Mouse (Mus musculus): ENCODE measurements around the gene Zfp956. TPM values are rescaled to one million over a fixed set of nuclear protein-coding genes. Genes with fewer than 3 reads are reported as not detected.

Gene Zfp956
- total RNA-seq (2021) = 1 to 10 TPM; 5.7 to 7.0 TPM
- long read RNA-seq, experiment 1, transcript Zfp956-201 (5 exons, 2,761 nt) = major isoform, 7 of 12 reads
- long read RNA-seq, experiment 1, partial matches to known transcripts = 2 of 12 reads
- long read RNA-seq, experiment 1, other reads (novel, unspliced or antisense) = 1 of 12 reads
- long read RNA-seq, experiment 2, transcript Zfp956-201 (5 exons, 2,761 nt) = major isoform, 5 of 6 reads
- long read RNA-seq, experiment 2, partial matches to known transcripts = 0 of 6 reads
- long read RNA-seq, experiment 2, other reads (novel, unspliced or antisense) = 1 of 6 reads

DNA sequence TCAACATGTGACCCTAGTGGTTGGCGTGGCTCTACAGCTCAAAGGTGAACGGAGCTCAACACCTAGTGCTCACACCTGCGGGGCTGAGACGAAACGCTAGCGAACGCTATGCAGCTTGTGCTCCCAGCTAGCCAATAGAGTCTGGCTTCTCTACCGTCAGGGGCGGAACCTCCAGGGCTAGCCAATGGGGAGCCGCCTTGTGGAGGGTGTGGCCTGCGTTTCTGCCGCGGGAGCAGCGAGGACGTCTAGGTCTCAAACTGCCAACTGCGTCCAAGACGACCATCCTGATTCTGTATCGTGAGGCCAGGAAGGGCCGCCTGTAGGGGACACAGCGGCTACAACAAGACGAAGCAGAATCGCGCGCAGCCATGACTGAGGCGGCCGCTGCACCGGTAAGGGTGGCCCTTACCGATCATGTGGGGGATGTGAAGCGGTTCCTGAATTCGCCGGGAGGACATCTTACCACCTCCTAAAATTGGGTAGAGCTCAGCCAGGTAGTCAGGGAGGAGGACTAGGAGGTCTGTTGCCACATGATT, at the start of gene Zfp956:
Gene Zfp956 (plus strand): TSS at position 200 of the 536 bp plus-strand sequence.
- DNase-seq (ENCODE audit: low spot score) = peak; percentile 97

DNA sequence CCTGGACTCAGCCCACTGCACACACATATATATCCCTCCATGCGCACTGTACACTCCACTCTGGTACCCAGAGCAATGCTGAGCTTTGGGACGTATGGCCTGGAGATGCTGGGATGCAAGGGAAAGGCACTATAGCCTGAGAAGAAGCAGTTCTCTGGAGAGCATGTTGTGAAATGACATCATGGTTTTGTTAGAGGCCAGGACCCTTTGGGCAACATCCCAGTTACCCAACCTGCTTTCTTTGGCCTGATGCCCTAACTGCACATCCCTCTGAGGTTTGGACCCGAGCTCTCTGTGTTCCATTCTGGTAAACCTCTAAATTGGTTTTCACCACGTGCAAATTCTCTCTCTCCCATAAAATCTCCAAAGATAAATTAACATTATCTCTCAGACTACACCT, 49.6 kb upstream of the Zfp956 start:
- peak; percentile 43 for DNase-seq (ENCODE audit: low spot score)

DNA sequence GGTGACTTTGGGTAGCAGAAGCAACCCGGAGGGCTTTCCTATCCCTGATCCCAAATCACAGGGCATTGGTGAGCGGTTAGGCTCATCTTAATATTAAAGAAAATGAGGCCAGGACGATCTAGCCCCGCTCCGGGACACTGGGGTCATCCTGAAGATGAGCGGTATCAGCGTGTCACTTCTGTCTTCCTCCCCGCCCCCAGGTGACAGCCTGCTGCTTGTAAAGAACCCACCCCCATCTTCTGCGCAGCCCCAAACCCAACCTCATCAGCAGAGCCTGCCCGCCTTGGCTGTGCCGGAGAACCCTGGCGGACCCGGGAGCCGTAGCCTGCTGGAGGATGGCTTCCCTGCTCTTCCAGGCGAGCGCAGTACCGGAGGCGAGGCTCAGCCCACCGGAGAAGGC, 48.8 kb upstream of the Zfp956 start:
- no peak for DNase-seq (ENCODE audit: low spot score)

DNA sequence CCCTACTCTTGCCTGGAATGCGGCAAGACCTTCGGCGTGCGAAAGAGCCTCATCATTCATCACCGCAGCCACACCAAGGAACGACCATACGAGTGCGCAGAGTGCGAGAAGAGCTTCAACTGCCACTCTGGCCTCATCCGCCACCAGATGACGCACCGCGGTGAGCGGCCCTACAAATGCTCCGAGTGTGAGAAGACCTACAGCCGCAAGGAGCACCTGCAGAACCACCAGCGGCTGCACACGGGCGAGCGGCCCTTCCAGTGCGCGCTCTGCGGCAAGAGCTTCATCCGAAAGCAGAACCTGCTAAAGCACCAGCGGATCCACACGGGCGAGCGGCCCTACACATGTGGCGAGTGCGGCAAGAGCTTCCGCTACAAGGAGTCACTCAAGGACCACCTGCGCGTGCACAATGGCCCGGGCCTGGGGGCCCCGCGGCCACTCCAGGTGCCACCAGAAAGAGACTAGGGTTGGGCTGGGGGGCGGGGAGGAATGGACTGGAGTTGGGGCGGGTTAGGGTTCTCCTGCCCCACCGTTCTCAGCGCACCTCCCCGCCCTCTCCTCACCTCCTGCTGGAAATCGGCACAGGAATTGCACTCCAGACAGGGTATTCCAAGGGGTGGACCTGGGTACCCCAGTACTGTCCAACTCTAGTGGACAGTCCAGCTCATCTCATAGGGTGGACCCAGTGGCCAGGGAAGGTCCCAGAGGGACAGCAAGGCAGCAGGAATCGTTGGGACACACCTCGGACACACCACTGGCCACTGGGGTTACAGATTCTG, 48.1 kb upstream of the Zfp956 start:
- no peak for DNase-seq (ENCODE audit: low spot score)

DNA sequence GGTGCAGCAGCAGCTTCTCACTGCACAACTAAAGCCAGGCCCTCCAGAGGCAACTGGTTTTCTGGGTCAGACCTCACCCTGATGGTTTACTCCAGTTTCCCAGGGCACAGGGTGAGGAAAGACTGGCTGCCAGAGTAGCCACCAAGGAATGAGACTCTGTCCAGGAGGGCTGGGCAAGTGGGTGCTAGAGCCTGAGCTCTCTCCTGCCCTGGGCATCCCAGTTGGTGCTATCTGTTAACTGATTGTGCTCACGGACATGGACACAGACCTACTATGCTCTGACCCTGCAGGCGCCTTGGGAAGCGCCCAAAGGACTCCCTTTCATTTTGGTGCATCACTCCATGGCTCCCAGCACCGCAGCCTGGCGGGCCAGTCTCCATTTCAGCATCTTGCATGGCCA, 46.9 kb upstream of the Zfp956 start:
- no peak for DNase-seq (ENCODE audit: low spot score)

DNA sequence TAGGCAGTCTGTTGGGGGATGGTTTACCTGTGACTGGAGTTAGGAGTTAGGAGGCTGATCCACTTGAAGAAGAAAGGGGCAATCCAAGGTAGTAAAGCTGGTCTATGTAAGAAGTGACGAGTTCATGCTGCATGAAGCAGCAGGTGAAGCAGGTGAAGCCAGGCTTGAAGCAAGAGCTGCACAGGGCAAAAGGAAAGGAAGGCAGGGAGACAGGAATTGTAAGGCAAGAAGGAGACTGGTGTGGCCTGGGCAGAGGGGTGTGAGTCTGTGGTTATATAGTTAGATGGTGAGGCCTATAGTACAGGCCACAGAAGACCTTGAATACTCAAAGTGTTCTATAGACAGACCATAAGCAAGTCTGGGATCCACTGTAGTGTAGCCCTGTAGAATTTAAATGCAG, 44.2 kb upstream of the Zfp956 start:
- DNase-seq (ENCODE audit: low spot score) = no peak

DNA sequence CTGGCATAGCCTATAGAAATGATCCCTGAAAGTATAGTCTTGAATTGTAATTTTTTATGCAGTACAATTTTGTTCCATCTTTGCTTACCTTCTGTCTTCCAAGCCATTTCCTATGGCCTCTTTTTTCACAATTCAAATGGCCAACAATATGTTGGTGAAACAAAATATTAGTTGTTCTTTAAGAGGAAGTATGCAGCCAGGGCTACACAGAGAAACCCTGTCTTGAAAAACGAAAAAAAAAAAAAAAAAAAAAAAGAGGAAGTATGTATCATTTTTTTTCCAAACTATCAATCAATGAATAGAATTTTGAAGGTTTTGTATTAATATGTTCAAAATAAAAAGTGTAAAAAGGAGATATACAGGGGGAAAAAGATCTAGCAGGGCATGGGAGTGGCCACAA, 41.5 kb upstream of the Zfp956 start:
- no peak for DNase-seq (ENCODE audit: low spot score)

DNA sequence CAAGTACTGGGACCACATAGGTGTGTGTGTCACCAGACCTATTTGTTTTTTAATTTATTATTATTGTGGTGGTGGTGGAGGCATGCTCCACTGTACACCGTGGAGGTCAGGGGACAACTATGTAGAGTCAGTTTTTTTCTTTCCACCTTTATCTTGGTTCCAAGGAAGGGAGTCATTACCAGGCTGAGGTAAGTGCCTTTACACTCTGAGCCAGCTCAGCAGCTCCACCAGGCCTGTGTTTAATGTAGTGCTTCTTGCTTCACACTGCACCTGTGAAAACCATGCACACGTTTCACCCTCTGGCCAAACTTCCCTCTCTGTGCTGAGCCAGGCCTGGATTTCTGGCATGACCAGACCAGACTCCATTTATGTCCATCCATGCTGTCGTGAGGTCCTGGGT, 40.2 kb upstream of the Zfp956 start:
- no peak for DNase-seq (ENCODE audit: low spot score)

DNA sequence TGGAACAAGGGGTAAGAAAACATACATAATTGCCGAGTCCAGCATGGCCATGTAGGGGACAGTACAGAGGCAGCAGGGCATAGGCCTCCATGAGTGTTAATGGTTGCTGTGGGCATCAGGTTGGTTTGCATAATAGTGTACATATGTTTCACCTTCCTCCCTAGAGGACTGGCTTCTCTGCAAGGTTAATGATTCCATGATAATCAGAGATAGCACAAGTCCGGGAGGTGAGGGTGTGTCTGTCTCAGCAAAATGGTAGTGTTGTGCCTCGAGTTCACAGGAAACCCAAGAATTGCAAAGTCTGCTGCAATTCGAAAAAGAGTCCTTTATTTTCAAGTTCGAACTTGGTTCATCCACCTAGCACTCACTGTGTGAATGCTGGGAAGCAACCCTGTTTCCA, 36.1 kb upstream of the Zfp956 start:
- no peak for DNase-seq (ENCODE audit: low spot score)

DNA sequence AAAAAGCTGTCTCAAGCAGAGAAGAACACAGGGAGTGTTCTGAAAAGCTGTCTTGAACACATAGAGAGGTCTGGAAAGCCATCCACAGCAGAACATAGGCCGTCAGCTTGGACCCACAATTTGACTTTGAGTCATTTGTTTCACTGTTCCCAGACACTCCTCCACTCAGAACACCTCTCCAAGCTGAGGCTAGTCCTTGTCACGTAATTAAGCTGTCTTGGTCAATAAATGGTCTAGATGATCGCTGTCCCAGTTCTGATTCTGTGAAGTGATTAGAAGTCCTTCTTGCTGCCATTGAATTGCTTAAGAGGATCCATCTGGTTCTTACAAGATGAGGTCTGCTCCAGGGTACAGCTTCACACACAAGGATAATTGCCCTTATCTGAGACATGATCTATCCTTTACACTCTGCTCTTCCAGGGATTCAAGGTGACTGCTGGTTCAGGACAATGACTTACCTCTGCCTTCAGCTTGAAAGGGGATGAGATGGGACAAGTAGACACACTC, 34.4 kb upstream of the Zfp956 start:
- DNase-seq (ENCODE audit: low spot score) = no peak

DNA sequence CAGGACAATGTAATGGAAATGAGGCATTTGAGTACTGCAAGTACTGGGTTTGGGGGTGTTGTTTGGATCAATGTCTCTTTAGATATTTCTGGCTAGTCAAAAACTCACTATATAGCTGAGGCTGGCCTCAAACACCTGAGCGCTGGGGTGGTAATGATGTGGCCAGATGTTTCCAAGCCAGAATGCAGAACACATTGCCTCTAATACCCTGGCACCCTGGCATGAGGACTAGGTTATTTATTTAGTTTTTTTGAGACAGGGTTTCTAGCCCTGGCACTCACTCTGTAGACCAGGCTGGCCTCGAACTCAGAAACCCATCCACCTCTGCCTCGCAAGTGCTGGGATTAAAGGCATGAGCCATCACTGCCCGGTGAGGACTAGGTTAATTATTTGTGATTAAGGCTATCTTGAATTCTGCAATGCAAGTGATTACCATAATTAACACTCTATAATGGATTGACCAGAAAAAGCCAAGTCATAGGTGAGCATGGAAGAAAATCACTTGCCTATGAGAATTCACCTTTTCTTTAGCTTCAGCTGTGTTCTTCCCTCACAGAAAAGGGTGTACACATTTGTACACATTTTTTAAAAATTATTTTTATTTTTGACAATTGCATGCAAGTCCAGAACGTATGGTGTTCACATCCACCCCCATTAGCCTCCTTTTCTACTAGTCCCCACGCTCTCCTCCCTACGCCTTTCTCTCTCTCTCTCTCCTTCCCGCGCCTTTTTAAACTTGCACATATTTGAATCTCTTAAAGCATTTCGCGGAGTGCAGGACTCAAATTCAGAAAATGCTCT, 33.3 kb upstream of the Zfp956 start:
- DNase-seq (ENCODE audit: low spot score) = no peak

DNA sequence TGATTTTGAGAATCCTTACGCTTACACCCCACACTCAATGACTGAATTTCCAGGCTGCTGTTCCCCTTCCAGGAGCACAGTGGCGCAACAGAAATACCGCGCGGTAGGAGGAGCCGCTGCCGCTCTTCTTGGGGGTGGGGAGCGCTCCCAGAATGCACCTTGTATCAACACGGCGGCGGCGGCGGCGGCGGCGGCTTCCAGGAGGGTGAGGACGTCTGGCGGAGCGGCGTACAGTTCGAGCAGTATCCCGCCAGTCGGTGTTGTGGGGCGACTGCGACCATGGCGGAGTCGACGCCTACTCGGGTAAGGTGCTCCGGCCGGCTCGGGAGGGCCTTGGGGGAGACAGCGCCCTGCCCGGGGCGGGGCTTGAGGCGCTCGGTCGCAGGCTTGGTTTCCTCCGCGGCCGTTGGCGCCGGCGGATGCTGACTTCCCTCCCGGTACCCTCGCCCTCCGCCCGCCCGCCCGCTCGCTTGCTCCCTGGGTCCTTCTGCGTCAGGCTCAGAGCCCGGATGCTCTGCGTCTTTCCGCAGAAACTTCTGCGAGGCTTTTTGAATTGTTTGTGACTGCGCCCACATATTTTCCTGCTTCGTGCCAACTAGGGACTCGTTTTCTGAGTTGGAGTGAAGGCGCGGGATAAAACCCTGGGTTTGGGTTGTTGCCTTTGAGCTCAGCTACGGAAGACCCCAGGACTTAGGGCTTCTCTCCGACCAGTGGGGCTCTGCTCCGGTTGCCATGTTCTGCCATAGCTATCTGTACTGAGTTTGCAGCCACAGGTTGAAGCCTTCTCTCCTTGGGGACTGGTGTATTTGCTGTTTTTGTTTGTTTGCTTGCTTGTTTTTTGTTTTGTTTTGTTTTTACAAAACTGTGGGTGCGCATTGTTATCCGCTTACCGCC, 32.5 kb upstream of the Zfp956 start, which contains the start of gene Zfp212:
Gene Zfp212 (plus strand): TSS at position 30 of the 894 bp plus-strand sequence.
- DNase-seq (ENCODE audit: low spot score) = peak; percentile 83

DNA sequence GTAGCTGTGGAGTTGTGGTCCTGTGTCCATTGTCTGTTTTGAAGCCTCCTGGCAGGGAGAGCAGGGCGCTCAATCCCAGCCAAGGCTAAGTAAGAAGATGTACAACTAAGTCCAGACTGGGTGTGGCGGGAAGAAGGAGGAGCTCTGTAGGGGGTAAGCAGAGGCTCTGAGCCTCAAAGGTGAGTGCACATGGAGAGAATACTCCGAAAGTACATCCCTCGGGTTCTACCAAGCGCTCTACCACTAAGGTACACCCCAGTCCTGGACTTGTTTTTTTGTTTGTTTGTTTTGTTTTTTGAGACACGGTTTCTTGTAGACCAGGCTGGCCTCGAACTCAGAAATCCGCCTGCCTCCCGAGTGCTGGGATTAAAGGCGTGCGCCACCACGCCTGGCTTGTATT, 10.7 kb upstream of the Zfp956 start:
- DNase-seq (ENCODE audit: low spot score) = no peak

DNA sequence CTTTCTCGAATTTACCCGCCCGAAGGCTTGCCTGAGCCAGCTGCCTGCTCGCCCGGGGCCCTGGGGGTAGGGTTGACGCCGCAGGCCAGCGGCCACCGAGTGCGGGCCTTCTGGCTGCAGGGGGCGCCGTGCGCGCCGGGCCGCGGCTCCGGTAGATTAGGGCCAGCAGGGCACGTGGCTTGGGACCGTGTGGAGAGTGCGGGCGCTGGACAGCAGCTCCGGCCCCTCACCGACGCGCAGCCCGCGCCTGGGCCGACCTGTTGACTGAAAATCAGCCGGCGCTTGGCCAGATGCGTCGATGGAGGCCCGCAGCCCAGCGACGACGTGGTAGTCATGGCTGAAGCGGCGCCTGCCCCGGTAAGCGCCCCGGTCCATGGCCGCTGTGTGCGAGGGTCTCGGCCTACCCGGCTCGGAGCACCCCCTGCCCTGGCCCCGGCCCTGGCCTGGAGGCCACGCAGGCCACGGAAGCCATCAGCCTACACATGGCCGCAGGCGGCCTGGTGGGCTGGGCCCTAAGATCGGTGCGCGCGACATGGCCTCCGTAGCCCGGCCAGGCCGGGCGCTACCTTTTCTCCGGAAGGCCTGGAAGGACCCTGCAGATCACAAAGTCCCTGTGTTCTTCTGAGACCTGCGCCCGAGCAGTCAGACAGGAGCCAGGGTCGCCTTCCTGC, 10.0 kb upstream of the Zfp956 start:
- peak; percentile 72 for DNase-seq (ENCODE audit: low spot score)

DNA sequence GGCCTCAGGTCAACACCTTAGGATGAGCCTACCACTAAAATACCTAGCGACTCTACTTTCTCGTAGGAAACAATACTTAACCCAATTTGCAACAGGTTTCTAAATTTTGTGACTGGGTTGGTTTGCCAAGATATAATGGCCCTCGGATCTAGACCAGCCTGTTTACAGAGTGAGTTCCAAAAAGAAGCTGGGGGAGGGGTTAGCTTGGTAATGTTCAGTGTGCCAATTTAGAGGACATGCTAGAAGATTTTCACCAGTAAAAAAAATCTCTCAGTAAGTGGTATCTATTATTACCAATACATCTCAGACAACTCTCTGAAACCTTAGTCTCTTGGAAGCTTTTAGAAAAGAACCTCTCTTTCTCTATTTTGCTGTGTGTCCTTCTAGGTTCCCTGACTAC, 9.5 kb upstream of the Zfp956 start:
- DNase-seq (ENCODE audit: low spot score) = no peak

DNA sequence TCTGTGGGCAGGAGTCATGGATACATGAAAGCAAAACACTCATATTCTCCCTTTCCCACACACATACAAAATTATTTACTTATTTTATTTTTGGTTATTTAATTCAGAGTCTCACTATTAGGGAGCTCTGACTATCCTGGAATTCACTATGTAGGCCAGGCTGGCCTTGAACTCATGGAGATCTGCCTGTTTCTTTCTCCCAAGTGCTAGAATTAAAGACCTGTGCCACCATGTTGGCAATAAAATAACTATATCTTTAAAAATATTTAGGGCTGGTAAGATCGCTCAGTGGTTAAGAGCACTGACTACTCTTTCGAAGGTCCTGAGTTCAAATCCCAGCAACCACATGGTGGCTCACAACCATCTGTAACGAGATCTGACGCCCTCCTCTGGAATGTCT, 5.8 kb upstream of the Zfp956 start:
- DNase-seq (ENCODE audit: low spot score) = no peak

DNA sequence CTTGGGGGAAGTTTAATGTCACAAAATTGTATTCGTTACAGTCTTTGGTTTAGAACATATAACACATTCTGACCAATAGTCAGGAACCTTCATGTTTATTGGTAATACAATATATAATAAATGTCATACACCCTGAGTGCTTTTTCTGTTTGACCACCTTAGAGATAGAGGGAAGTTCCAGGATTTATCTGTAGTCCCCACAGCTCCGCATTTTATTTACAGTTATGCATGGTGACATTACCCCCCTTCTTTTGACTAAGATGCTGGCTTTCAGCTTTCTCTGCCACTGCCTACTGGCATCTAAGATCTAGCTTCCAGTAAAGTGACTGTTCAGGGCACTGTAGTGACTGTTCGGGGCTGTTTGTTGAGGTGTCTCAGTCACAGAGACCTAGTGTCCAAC, 1.2 kb downstream of the Zfp956 start:
- DNase-seq (ENCODE audit: low spot score) = no peak

DNA sequence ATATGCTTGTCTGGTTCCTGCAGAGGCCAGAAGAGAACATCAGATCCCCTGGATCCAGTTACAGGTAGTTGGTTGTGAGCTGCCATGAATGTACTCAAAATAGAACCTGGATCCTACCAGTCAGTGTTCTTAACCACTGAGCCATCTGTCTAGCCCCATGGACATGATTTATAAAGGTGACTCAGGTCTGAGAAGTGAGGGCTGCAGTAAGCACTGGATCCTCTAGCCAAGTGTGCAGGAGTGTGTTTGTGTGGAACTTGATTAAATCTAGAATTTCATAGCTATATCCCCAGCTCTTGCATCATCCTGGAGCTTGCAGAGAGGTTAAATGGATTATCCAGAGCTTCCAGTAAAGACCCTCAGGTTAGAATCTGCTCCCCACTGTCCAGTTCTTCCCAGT, 4.6 kb downstream of the Zfp956 start:
- peak; percentile 36 for DNase-seq (ENCODE audit: low spot score)

DNA sequence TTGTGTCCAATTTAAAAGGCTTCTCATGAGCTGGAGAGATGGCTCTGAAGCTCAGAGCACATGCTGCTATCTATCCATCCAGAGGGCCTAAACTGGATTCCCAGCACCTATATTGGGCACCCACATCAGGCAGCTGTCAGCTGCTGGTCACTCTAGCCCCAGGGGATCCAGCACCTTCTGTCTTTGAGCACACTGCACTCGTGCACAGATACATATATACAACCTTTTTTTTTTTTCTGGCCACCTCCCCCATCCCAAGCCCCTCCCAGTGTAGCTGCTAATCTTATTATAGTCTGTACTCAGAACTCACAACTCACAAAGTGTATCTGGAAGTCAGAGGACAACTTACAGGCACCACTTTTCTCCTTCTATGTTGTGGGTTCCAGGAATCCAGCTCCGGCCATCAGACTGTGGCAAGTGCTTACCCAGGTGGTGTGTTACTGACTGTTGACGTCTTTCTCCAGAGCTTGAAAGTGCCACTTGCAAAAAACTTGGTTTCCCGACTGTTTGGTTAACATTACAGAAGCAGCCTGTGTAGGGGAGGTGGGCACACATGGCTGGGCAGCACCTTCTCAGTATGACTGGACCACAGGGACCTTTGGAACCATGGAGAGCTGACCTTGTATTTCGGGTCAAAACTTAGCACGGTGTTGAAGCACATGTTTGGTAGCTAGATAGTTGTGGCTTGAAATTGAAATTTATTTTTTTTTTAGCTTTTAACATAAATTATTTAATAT, 7.7 kb downstream of the Zfp956 start:
- DNase-seq (ENCODE audit: low spot score) = no peak

Data from gastrocnemius, adult 18-20 months (tissue).